Mouse (Mus musculus): ENCODE data around the gene Itga9. TPM values are rescaled to one million over a fixed set of nuclear protein-coding genes. Genes with fewer than 3 reads are reported as not detected.

Itga9 gene
- polyA plus RNA-seq, 1 experiment from 2014 or later = 12.6 TPM

GRCm38 (mm10) chr9:118623483-118623882 lies 17.0 kb downstream of the Itga9 start:
- peaks cover 34% of the 10 kb centered on the region for H3K4me1 ChIP-seq (replicated peaks)
- H3K27me3 ChIP-seq = no peaks in the 10 kb centered on the region
- ATAC-seq (ENCODE audit: insufficient number of reproducible peaks, insufficient read depth, low FRiP score, low TSS enrichment, low read depth) = no peak
- no peak overlapping the region for H3K4me3 ChIP-seq (replicated peaks)
- no peak overlapping the region for H3K4me2 ChIP-seq
- H3K36me3 ChIP-seq = peaks cover 14% of the 10 kb centered on the region
- no peaks in the 10 kb centered on the region for H3K9me3 ChIP-seq
- no peak overlapping the region for H3K9ac ChIP-seq (replicated peaks)
- no peak overlapping the region for H3K27ac ChIP-seq
- WGBS = 66% methylated on average over 9 of the region's 9 CpGs

GRCm38 (mm10) chr9:118624146-118624545 lies 17.7 kb downstream of the Itga9 start:
- 24% methylated on average over 7 of the region's 7 CpGs for WGBS
- no peak overlapping the region for H3K27ac ChIP-seq
- no peak overlapping the region for H3K9ac ChIP-seq (replicated peaks)
- peaks cover 17% of the 10 kb centered on the region for H3K36me3 ChIP-seq
- no peak for ATAC-seq (ENCODE audit: insufficient number of reproducible peaks, insufficient read depth, low FRiP score, low TSS enrichment, low read depth)
- no peak overlapping the region for H3K4me2 ChIP-seq
- H3K9me3 ChIP-seq = no peaks in the 10 kb centered on the region
- no peak overlapping the region for H3K4me3 ChIP-seq (replicated peaks)
- no peaks in the 10 kb centered on the region for H3K27me3 ChIP-seq
- H3K4me1 ChIP-seq (replicated peaks) = peaks cover 34% of the 10 kb centered on the region

GRCm38 (mm10) chr9:118629763-118630379 lies 23.4 kb downstream of the Itga9 start:
- Histone ChIP-seq H3K4me3 (replicated peaks) (no peak overlapping the region), H3K27me3 (peaks cover 3% of the 10 kb centered on the region; the same call in 1 of the 2 replicates), H3K9ac (replicated peaks) (no peak overlapping the region), H3K4me1 (replicated peaks) (peaks cover 22% of the 10 kb centered on the region), H3K4me2 (no peak overlapping the region), H3K27ac (no peak overlapping the region), H3K9me3 (no peaks in the 10 kb centered on the region), H3K36me3 (peaks cover 34% of the 10 kb centered on the region)
- 24% methylated on average over 6 of the region's 6 CpGs for WGBS
- ATAC-seq (ENCODE audit: insufficient number of reproducible peaks, insufficient read depth, low FRiP score, low TSS enrichment, low read depth) = no peak

- H3K4me3 ChIP-seq (replicated peaks) = no peak overlapping the region
- H3K9me3 ChIP-seq = peaks cover 10% of the 10 kb centered on the region; the same call in 1 of the 2 replicates
- H3K27me3 ChIP-seq = peaks cover 3% of the 10 kb centered on the region; the same call in 1 of the 2 replicates
- no peak overlapping the region for H3K9ac ChIP-seq (replicated peaks)
- ATAC-seq (ENCODE audit: insufficient number of reproducible peaks, insufficient read depth, low FRiP score, low TSS enrichment, low read depth) = no peak
- H3K36me3 ChIP-seq = peaks cover 51% of the 10 kb centered on the region
- peaks cover 15% of the 10 kb centered on the region for H3K4me1 ChIP-seq (replicated peaks)
- H3K27ac ChIP-seq = no peak overlapping the region
- 83% methylated on average over 6 of the region's 6 CpGs for WGBS
- no peak overlapping the region for H3K4me2 ChIP-seq
These were observed 25.6 kb downstream of the Itga9 start for GRCm38 (mm10) chr9:118631775-118632757.

- Histone ChIP-seq H3K4me2 (no peak overlapping the region), H3K4me1 (replicated peaks) (peaks cover 15% of the 10 kb centered on the region), H3K36me3 (peaks cover 52% of the 10 kb centered on the region), H3K27me3 (peaks cover 3% of the 10 kb centered on the region; the same call in 1 of the 2 replicates), H3K9ac (replicated peaks) (no peak overlapping the region), H3K27ac (no peak overlapping the region), H3K9me3 (peaks cover 10% of the 10 kb centered on the region; the same call in 1 of the 2 replicates), H3K4me3 (replicated peaks) (no peak overlapping the region)
- ATAC-seq (ENCODE audit: insufficient number of reproducible peaks, insufficient read depth, low FRiP score, low TSS enrichment, low read depth) = no peak
- 86% methylated on average over 14 of the region's 14 CpGs for WGBS
These were observed 26.3 kb downstream of the Itga9 start for GRCm38 (mm10) chr9:118632758-118633143.

GRCm38 (mm10) chr9:118638642-118639210 lies 32.2 kb downstream of the Itga9 start:
- H3K27me3 ChIP-seq = no peaks in the 10 kb centered on the region
- no peak overlapping the region for H3K4me3 ChIP-seq (replicated peaks)
- no peak overlapping the region for H3K9ac ChIP-seq (replicated peaks)
- H3K9me3 ChIP-seq = peaks cover 15% of the 10 kb centered on the region; the same call in 1 of the 2 replicates
- peaks cover 59% of the 10 kb centered on the region for H3K36me3 ChIP-seq
- no peak overlapping the region for H3K27ac ChIP-seq
- peaks cover 6% of the 10 kb centered on the region; the same call in 1 of the 2 replicates for H3K4me1 ChIP-seq (replicated peaks)
- ATAC-seq (ENCODE audit: insufficient number of reproducible peaks, insufficient read depth, low FRiP score, low TSS enrichment, low read depth) = no peak
- 89% methylated on average over 5 of the region's 5 CpGs for WGBS
- H3K4me2 ChIP-seq = no peak overlapping the region

GRCm38 (mm10) chr9:118645698-118646355 lies 39.3 kb downstream of the Itga9 start:
- H3K9ac ChIP-seq (replicated peaks) = no peak overlapping the region
- H3K27me3 ChIP-seq = no peaks in the 10 kb centered on the region
- no peaks in the 10 kb centered on the region for H3K9me3 ChIP-seq
- no peak overlapping the region for H3K27ac ChIP-seq
- H3K4me2 ChIP-seq = no peak overlapping the region
- no peak overlapping the region for H3K4me3 ChIP-seq (replicated peaks)
- whole genome bisulfite sequencing = 74% methylated on average over 17 of the region's 17 CpGs
- H3K36me3 ChIP-seq = peaks cover 18% of the 10 kb centered on the region
- ATAC-seq (ENCODE audit: insufficient number of reproducible peaks, insufficient read depth, low FRiP score, low TSS enrichment, low read depth) = no peak
- no peaks in the 10 kb centered on the region for H3K4me1 ChIP-seq (replicated peaks)

GRCm38 (mm10) chr9:118647495-118647894 lies 41.0 kb downstream of the Itga9 start:
- Histone ChIP-seq H3K27ac (no peak overlapping the region), H3K4me2 (no peak overlapping the region), H3K4me3 (replicated peaks) (no peak overlapping the region), H3K36me3 (peaks cover 18% of the 10 kb centered on the region), H3K9me3 (no peaks in the 10 kb centered on the region), H3K27me3 (no peaks in the 10 kb centered on the region), H3K4me1 (replicated peaks) (peaks cover 13% of the 10 kb centered on the region), H3K9ac (replicated peaks) (no peak overlapping the region)
- no peak for ATAC-seq (ENCODE audit: insufficient number of reproducible peaks, insufficient read depth, low FRiP score, low TSS enrichment, low read depth)
- WGBS = 91% methylated on average over 3 of the region's 3 CpGs

GRCm38 (mm10) chr9:118650976-118651375 lies 44.5 kb downstream of the Itga9 start:
- Histone ChIP-seq H3K9me3 (peaks cover 6% of the 10 kb centered on the region; the same call in 1 of the 2 replicates), H3K4me1 (replicated peaks) (peaks cover 24% of the 10 kb centered on the region), H3K4me3 (replicated peaks) (no peak overlapping the region), H3K27me3 (no peaks in the 10 kb centered on the region), H3K4me2 (no peak overlapping the region), H3K9ac (replicated peaks) (no peak overlapping the region), H3K27ac (no peak overlapping the region), H3K36me3 (peaks cover 19% of the 10 kb centered on the region)
- 20% methylated on average over 4 of the region's 4 CpGs for WGBS
- ATAC-seq (ENCODE audit: insufficient number of reproducible peaks, insufficient read depth, low FRiP score, low TSS enrichment, low read depth) = no peak

- 53% methylated on average over 2 of the region's 2 CpGs for WGBS
- ATAC-seq (ENCODE audit: insufficient number of reproducible peaks, insufficient read depth, low FRiP score, low TSS enrichment, low read depth) = no peak
- H3K9ac ChIP-seq (replicated peaks) = no peak overlapping the region
- H3K36me3 ChIP-seq = peaks cover 13% of the 10 kb centered on the region
- peak overlapping the region; percentile 45; the same call in 1 of the 2 replicates for H3K27ac ChIP-seq
- peaks cover 6% of the 10 kb centered on the region; the same call in 1 of the 2 replicates for H3K9me3 ChIP-seq
- H3K4me2 ChIP-seq = no peak overlapping the region
- no peak overlapping the region for H3K4me3 ChIP-seq (replicated peaks)
- H3K27me3 ChIP-seq = no peaks in the 10 kb centered on the region
- H3K4me1 ChIP-seq (replicated peaks) = peaks cover 24% of the 10 kb centered on the region
These were observed 45.4 kb downstream of the Itga9 start for GRCm38 (mm10) chr9:118651939-118652338.

Data from limb, embryonic 12.5 days (tissue).